Mouse (Mus musculus) forebrain, embryonic 12.5 days (tissue): ENCODE results near the gene Ptpre. TPM values are rescaled to one million over a fixed set of nuclear protein-coding genes. Genes with fewer than 3 reads are reported as not detected.
"Not testable (repeated sequence)": the region's sequence is repeated elsewhere in the genome, so short reads cannot be mapped to it uniquely, and the experiment has no call there.

ENCODE experiments used
- ATAC-seq: fragments of 200-750 bp; cut with Nextera tagmentation; 2 replicates; pipeline ENCODE4 v1.8.0; 2017; ENCODE audit warnings: moderate TSS enrichment; ENCODE audit not compliant: low FRiP score
- H3K27ac ChIP-seq: fragments of 300-500 bp; sonication (generic); 2 replicates; pipeline ENCODE4 v1.5.1; 2016; ENCODE audit warnings: mild to moderate bottlenecking
- H3K27me3 ChIP-seq: fragments of 300-500 bp; sonication (generic); 2 replicates; pipeline ENCODE4 v1.6.1; 2016; ENCODE audit warnings: mild to moderate bottlenecking
- H3K36me3 ChIP-seq: fragments of 300-500 bp; sonication (generic); replicated peaks from 2 replicates; pipeline ENCODE4 v1.6.1; 2016; ENCODE audit warnings: mild to moderate bottlenecking
- H3K4me1 ChIP-seq: fragments of 300-500 bp; sonication (generic); 2 replicates; pipeline ENCODE4 v1.6.1; 2016
- H3K4me2 ChIP-seq: fragments of 300-500 bp; sonication (generic); 2 replicates; pipeline ENCODE4 v1.6.1; 2016; ENCODE audit warnings: mild to moderate bottlenecking, moderate library complexity
- H3K4me3 ChIP-seq: fragments of 300-500 bp; sonication (generic); replicated peaks from 2 replicates; pipeline ENCODE4 v1.5.1; 2016; ENCODE audit warnings: mild to moderate bottlenecking
- H3K9ac ChIP-seq: fragments of 300-500 bp; sonication (generic); 2 replicates; pipeline ENCODE4 v1.6.1; 2016; ENCODE audit warnings: mild to moderate bottlenecking
- H3K9me3 ChIP-seq: fragments of 300-500 bp; sonication (generic); 2 replicates; pipeline ENCODE4 v1.6.1; 2016
- WGBS: fragments of 180-500 bp; shearing (Covaris S2); methylation state at CpG from one replicate; pipeline ENCODE4 v1.1.7; 2016; 5-methylcytosine and 5-hydroxymethylcytosine counted together
- polyA plus RNA-seq: library from polyadenylated mRNA; unstranded; fragments of >200 nt; fragmentation: Nextera tagmentation; extraction: Ambion mirVana; gene quantifications from 2 replicates; pipeline ENCODE4 v1.2.1, GENCODE M21; 2016

Gene Ptpre
- polyA plus RNA-seq, 1 experiment from 2014 or later = 1.3 TPM

GRCm38 (mm10) chr7:135694130-135694529 lies 156.8 kb downstream of the Ptpre start:
- H3K4me3 ChIP-seq = no peak overlapping the region
- H3K4me2 ChIP-seq = no peak overlapping the region
- no peak overlapping the region for H3K27ac ChIP-seq
- no peaks in the 10 kb centered on the region for H3K9me3 ChIP-seq
- WGBS = 94% methylated on average over 4 of the region's 4 CpGs
- no peak for ATAC-seq
- no peaks in the 10 kb centered on the region for H3K27me3 ChIP-seq
- peaks cover 97% of the 10 kb centered on the region for H3K36me3 ChIP-seq
- no peak overlapping the region for H3K9ac ChIP-seq
- no peaks in the 10 kb centered on the region for H3K4me1 ChIP-seq

- Histone ChIP-seq H3K4me3 (no peak overlapping the region), H3K4me1 (no peaks in the 10 kb centered on the region), H3K27ac (no peak overlapping the region), H3K27me3 (no peaks in the 10 kb centered on the region), H3K36me3 (peaks cover 97% of the 10 kb centered on the region), H3K9ac (no peak overlapping the region), H3K9me3 (no peaks in the 10 kb centered on the region), H3K4me2 (no peak overlapping the region)
- ATAC-seq = no peak
- 95% methylated on average over 5 of the region's 5 CpGs for WGBS
These were observed 157.5 kb downstream of the Ptpre start for GRCm38 (mm10) chr7:135694796-135695195.

GRCm38 (mm10) chr7:135696127-135696526 lies 158.8 kb downstream of the Ptpre start:
- H3K4me3 ChIP-seq = no peak overlapping the region
- H3K9me3 ChIP-seq = no peaks in the 10 kb centered on the region
- no peaks in the 10 kb centered on the region for H3K27me3 ChIP-seq
- no peak overlapping the region for H3K27ac ChIP-seq
- peaks cover 97% of the 10 kb centered on the region for H3K36me3 ChIP-seq
- H3K4me2 ChIP-seq = no peak overlapping the region
- H3K9ac ChIP-seq = no peak overlapping the region
- no peak for ATAC-seq
- no peaks in the 10 kb centered on the region for H3K4me1 ChIP-seq
- WGBS = 95% methylated on average over 4 of the region's 4 CpGs

- H3K4me2 ChIP-seq, H3K27me3 ChIP-seq, H3K9me3 ChIP-seq, H3K9ac ChIP-seq, ATAC-seq, H3K4me3 ChIP-seq, H3K4me1 ChIP-seq, H3K27ac ChIP-seq: not testable (repeated sequence)
- 97% methylated on average over 5 of the region's 5 CpGs for WGBS
- H3K36me3 ChIP-seq = peaks cover 97% of the 10 kb centered on the region
These were observed 159.9 kb downstream of the Ptpre start for GRCm38 (mm10) chr7:135697021-135697740.

- Histone ChIP-seq H3K27ac (no peak overlapping the region), H3K9me3 (no peaks in the 10 kb centered on the region), H3K36me3 (peaks cover 96% of the 10 kb centered on the region), H3K27me3 (no peaks in the 10 kb centered on the region), H3K4me1 (no peaks in the 10 kb centered on the region), H3K4me2 (no peak overlapping the region), H3K4me3 (no peak overlapping the region), H3K9ac (no peak overlapping the region)
- 96% methylated on average over 2 of the region's 2 CpGs for WGBS
- ATAC-seq = no peak
These were observed 161.1 kb downstream of the Ptpre start for GRCm38 (mm10) chr7:135698362-135698761.

GRCm38 (mm10) chr7:135699351-135699750 lies 162.1 kb downstream of the Ptpre start:
- H3K9me3 ChIP-seq, H3K27ac ChIP-seq, H3K27me3 ChIP-seq, H3K4me2 ChIP-seq, H3K4me3 ChIP-seq, H3K9ac ChIP-seq, H3K4me1 ChIP-seq, ATAC-seq: not testable (repeated sequence)
- WGBS = 92% methylated on average over 6 of the region's 6 CpGs
- H3K36me3 ChIP-seq = peaks cover 98% of the 10 kb centered on the region

GRCm38 (mm10) chr7:135703600-135704148 lies 166.4 kb downstream of the Ptpre start:
- Histone ChIP-seq H3K27me3 (no peaks in the 10 kb centered on the region), H3K9me3 (no peaks in the 10 kb centered on the region), H3K4me3 (no peak overlapping the region), H3K27ac (no peak overlapping the region), H3K9ac (no peak overlapping the region), H3K36me3 (peaks cover 96% of the 10 kb centered on the region), H3K4me1 (no peaks in the 10 kb centered on the region), H3K4me2 (no peak overlapping the region)
- ATAC-seq = no peak
- 98% methylated on average over 9 of the region's 9 CpGs for WGBS

GRCm38 (mm10) chr7:135704251-135704650 lies 167.0 kb downstream of the Ptpre start:
- no peak for ATAC-seq
- Histone ChIP-seq H3K27ac (no peak overlapping the region), H3K36me3 (peaks cover 96% of the 10 kb centered on the region), H3K9ac (no peak overlapping the region), H3K4me3 (no peak overlapping the region), H3K4me1 (no peaks in the 10 kb centered on the region), H3K9me3 (no peaks in the 10 kb centered on the region), H3K27me3 (no peaks in the 10 kb centered on the region), H3K4me2 (no peak overlapping the region)
- 97% methylated on average over 8 of the region's 8 CpGs for WGBS

GRCm38 (mm10) chr7:135705083-135705482 lies 167.8 kb downstream of the Ptpre start:
- no peak overlapping the region for H3K4me2 ChIP-seq
- no peak overlapping the region for H3K4me3 ChIP-seq
- H3K36me3 ChIP-seq = peaks cover 94% of the 10 kb centered on the region
- H3K27ac ChIP-seq = no peak overlapping the region
- 95% methylated on average over 1 of the region's 1 CpGs for WGBS
- no peak overlapping the region for H3K9ac ChIP-seq
- ATAC-seq = no peak
- H3K4me1 ChIP-seq = no peaks in the 10 kb centered on the region
- no peaks in the 10 kb centered on the region for H3K9me3 ChIP-seq
- H3K27me3 ChIP-seq = no peaks in the 10 kb centered on the region

GRCm38 (mm10) chr7:135705753-135706152 lies 168.5 kb downstream of the Ptpre start:
- no peak for ATAC-seq
- H3K4me2 ChIP-seq = no peak overlapping the region
- H3K9me3 ChIP-seq = no peaks in the 10 kb centered on the region
- H3K4me3 ChIP-seq = no peak overlapping the region
- H3K36me3 ChIP-seq = peaks cover 93% of the 10 kb centered on the region
- WGBS = 93% methylated on average over 6 of the region's 6 CpGs
- H3K27ac ChIP-seq = no peak overlapping the region
- no peaks in the 10 kb centered on the region for H3K4me1 ChIP-seq
- H3K9ac ChIP-seq = no peak overlapping the region
- no peaks in the 10 kb centered on the region for H3K27me3 ChIP-seq

- Histone ChIP-seq H3K4me3 (no peak overlapping the region), H3K4me2 (no peak overlapping the region), H3K27me3 (no peaks in the 10 kb centered on the region), H3K9ac (no peak overlapping the region), H3K4me1 (peaks cover 26% of the 10 kb centered on the region), H3K36me3 (peaks cover 46% of the 10 kb centered on the region), H3K9me3 (no peaks in the 10 kb centered on the region), H3K27ac (no peak overlapping the region)
- ATAC-seq = no peak
- 80% methylated on average over 2 of the region's 2 CpGs for WGBS
These were observed 173.4 kb downstream of the Ptpre start for GRCm38 (mm10) chr7:135710702-135711101.

GRCm38 (mm10) chr7:135712534-135712933 lies 175.3 kb downstream of the Ptpre start:
- WGBS = 71% methylated on average over 1 of the region's 1 CpGs
- Histone ChIP-seq H3K27ac (no peak overlapping the region), H3K4me3 (0 out of 2 replicates have a peak overlapping the region, but pooled peaks have one; percentile 89), H3K27me3 (no peaks in the 10 kb centered on the region), H3K9ac (no peak overlapping the region), H3K36me3 (peaks cover 28% of the 10 kb centered on the region), H3K4me1 (peaks cover 31% of the 10 kb centered on the region), H3K9me3 (no peaks in the 10 kb centered on the region), H3K4me2 (peak overlapping the region; percentile 70)
- no peak for ATAC-seq

GRCm38 (mm10) chr7:135713326-135713725 lies 176.0 kb downstream of the Ptpre start:
- peak overlapping the region; percentile 70 for H3K4me2 ChIP-seq

More at GRCm38 (mm10) chr7:135713326-135713725, 176.0 kb downstream of the Ptpre start:
- peak overlapping the region; percentile 17; the same call in 1 of the 2 replicates for H3K9ac ChIP-seq
- peaks cover 22% of the 10 kb centered on the region for H3K36me3 ChIP-seq
- ATAC-seq = no peak
- H3K4me3 ChIP-seq = peak overlapping the region; percentile 89
- no peaks in the 10 kb centered on the region for H3K27me3 ChIP-seq
- no peak overlapping the region for H3K27ac ChIP-seq
- WGBS = 73% methylated on average over 8 of the region's 8 CpGs
- H3K4me1 ChIP-seq = peaks cover 31% of the 10 kb centered on the region
- no peaks in the 10 kb centered on the region for H3K9me3 ChIP-seq
